Mouse (Mus musculus) MEL (cell line): ENCODE measurements around the gene Plcb1. TPM values are rescaled to one million over a fixed set of nuclear protein-coding genes. Genes with fewer than 3 reads are reported as not detected.

Source experiments
- DNase-seq: peaks from one replicate; pipeline ENCODE4 v3.0.0; 2011; ENCODE audit warnings: low read depth, low spot score
- H3K27ac ChIP-seq: 2 replicates; pipeline ENCODE4 v1.5.1; 2012; ENCODE audit warnings: low read depth, mild to moderate bottlenecking, control low read depth, low read length, moderate library complexity; ENCODE audit not compliant: control insufficient read depth
- H3K27me3 ChIP-seq, 2 experiments: fragments of 150-350 bp in 1 of 2; sonication (generic) in 1 of 2; 2 replicates each; pipeline ENCODE4 v1.6.1; 2012; ENCODE audit warnings: low read length in 2 of 2, mild to moderate bottlenecking in 2 of 2, improper control_type of control experiment in 1 of 2, moderate library complexity in 1 of 2; ENCODE audit not compliant: insufficient read depth in 2 of 2, control insufficient read depth in 1 of 2
- H3K36me3 ChIP-seq, 2 experiments: 2 replicates each; pipeline ENCODE4 v1.6.1; 2012 to 2014; ENCODE audit warnings: low read length in 2 of 2, improper control_type of control experiment in 1 of 2, inconsistent platforms in 1 of 2, mild to moderate bottlenecking in 1 of 2; ENCODE audit not compliant: insufficient read depth in 2 of 2, control insufficient read depth in 1 of 2
- H3K4me1 ChIP-seq, 2 experiments: fragments of 150-350 bp in 1 of 2; sonication (generic) in 1 of 2; 2 replicates each; pipeline ENCODE4 v1.6.1; 2012; ENCODE audit warnings: low read length in 2 of 2, improper control_type of control experiment in 1 of 2, mild to moderate bottlenecking in 1 of 2; ENCODE audit not compliant: insufficient read depth in 2 of 2, control insufficient read depth in 1 of 2
- H3K4me3 ChIP-seq, 2 experiments: fragments of 150-350 bp in 1 of 2; sonication (generic) in 1 of 2; 2 replicates each; pipeline ENCODE4 v1.5.1; 2012; ENCODE audit warnings: low read depth in 2 of 2, low read length in 2 of 2, mild to moderate bottlenecking in 2 of 2, moderate library complexity in 2 of 2, control low read depth in 1 of 2, improper control_type of control experiment in 1 of 2; ENCODE audit not compliant: control insufficient read depth in 1 of 2, insufficient read depth in 1 of 2
- H3K79me2 ChIP-seq: 2 replicates; pipeline ENCODE4 v1.6.1; 2012; ENCODE audit warnings: mild to moderate bottlenecking, low read length, moderate library complexity; ENCODE audit not compliant: control insufficient read depth, poor library complexity, insufficient read depth
- H3K9ac ChIP-seq: 2 replicates; pipeline ENCODE4 v1.6.1; 2012; ENCODE audit warnings: low read depth, mild to moderate bottlenecking, control low read depth, low read length, moderate library complexity; ENCODE audit not compliant: control insufficient read depth, poor library complexity, severe bottlenecking
- H3K9me3 ChIP-seq: fragments of 150-350 bp; sonication (generic); replicated peaks from 2 replicates; pipeline ENCODE4 v1.6.1; 2012; ENCODE audit warnings: mild to moderate bottlenecking, low read length, improper control_type of control experiment, moderate library complexity; ENCODE audit not compliant: insufficient read depth
- BHLHE40 ChIP-seq: IDR thresholded peaks from 2 replicates; pipeline ENCODE4 v1.6.1; 2012; ENCODE audit warnings: low read depth, mild to moderate bottlenecking, inconsistent platforms, low read length, improper control_type of control experiment, borderline replicate concordance
- CTCF ChIP-seq, 3 experiments: IDR thresholded peaks in 2 of 3; conservative IDR thresholded peaks in 1 of 3; 2 replicates each; pipeline ENCODE4 v1.5.1; 2011 to 2012; ENCODE audit warnings: low read length in 3 of 3, low read depth in 2 of 3, mild to moderate bottlenecking in 2 of 3, improper control_type of control experiment in 1 of 3, inconsistent platforms in 1 of 3, mixed read lengths in 1 of 3, moderate library complexity in 1 of 3; ENCODE audit not compliant: control insufficient read depth in 1 of 3, insufficient read depth in 1 of 3, poor library complexity in 1 of 3, severe bottlenecking in 1 of 3
- E2F4 ChIP-seq: IDR thresholded peaks from 2 replicates; pipeline ENCODE4 v1.6.1; 2011; ENCODE audit warnings: low read depth, low read length, improper control_type of control experiment, borderline replicate concordance
- ELF1 ChIP-seq: IDR thresholded peaks from 2 replicates; pipeline ENCODE4 v1.6.1; 2014; ENCODE audit warnings: low read depth, mild to moderate bottlenecking, inconsistent platforms, low read length, improper control_type of control experiment, moderate library complexity
- EP300 ChIP-seq, 2 experiments: IDR thresholded peaks; 2 replicates each; pipeline ENCODE4 v1.6.1; 2011; ENCODE audit warnings: improper control_type of control experiment in 2 of 2, low read length in 2 of 2, low read depth in 1 of 2, mild to moderate bottlenecking in 1 of 2
- ETS1 ChIP-seq: IDR thresholded peaks from 2 replicates; pipeline ENCODE4 v1.6.1; 2012; ENCODE audit warnings: low read depth, mild to moderate bottlenecking, inconsistent platforms, low read length, improper control_type of control experiment, moderate library complexity
- HCFC1 ChIP-seq: IDR thresholded peaks from 2 replicates; pipeline ENCODE4 v1.6.1; 2012; ENCODE audit warnings: low read depth, mild to moderate bottlenecking, inconsistent platforms, low read length, improper control_type of control experiment, moderate library complexity
- MEF2A ChIP-seq: IDR thresholded peaks from 2 replicates; pipeline ENCODE4 v1.6.1; 2014; ENCODE audit warnings: low read depth, mild to moderate bottlenecking, inconsistent platforms, low read length, improper control_type of control experiment; ENCODE audit not compliant: poor library complexity, insufficient replicate concordance, severe bottlenecking; ENCODE audit errors: extremely low read depth
- POLR2AphosphoS2 ChIP-seq: IDR thresholded peaks from 2 replicates; pipeline ENCODE4 v1.6.1; 2011; ENCODE audit warnings: low read length, improper control_type of control experiment
- RAD21 ChIP-seq: IDR thresholded peaks from 2 replicates; pipeline ENCODE4 v1.6.1; 2011; ENCODE audit warnings: mild to moderate bottlenecking, low read depth, low read length, improper control_type of control experiment
- RCOR1 ChIP-seq: IDR thresholded peaks from 2 replicates; pipeline ENCODE4 v1.6.1; 2012; ENCODE audit warnings: low read depth, mild to moderate bottlenecking, inconsistent platforms, low read length, improper control_type of control experiment
- SMC3 ChIP-seq: IDR thresholded peaks from 2 replicates; pipeline ENCODE4 v1.6.1; 2011; ENCODE audit warnings: low read depth, low read length, improper control_type of control experiment
- USF1 ChIP-seq: IDR thresholded peaks from 2 replicates; pipeline ENCODE4 v1.6.1; 2014; ENCODE audit warnings: low read depth, mild to moderate bottlenecking, inconsistent platforms, low read length, improper control_type of control experiment, moderate library complexity
- ZC3H11A ChIP-seq: IDR thresholded peaks from 2 replicates; pipeline ENCODE4 v1.6.1; 2012; ENCODE audit warnings: low read depth, mild to moderate bottlenecking, inconsistent platforms, low read length, improper control_type of control experiment
- ZKSCAN1 ChIP-seq: IDR thresholded peaks from 2 replicates; pipeline ENCODE4 v1.6.1; 2012; ENCODE audit warnings: low read depth, mild to moderate bottlenecking, inconsistent platforms, low read length, improper control_type of control experiment, moderate library complexity
- ZNF384 ChIP-seq: IDR thresholded peaks from 2 replicates; pipeline ENCODE4 v1.6.1; 2012; ENCODE audit warnings: low read depth, mild to moderate bottlenecking, inconsistent platforms, low read length, improper control_type of control experiment
- polyA plus RNA-seq, 2 experiments: library from polyadenylated mRNA; stranded (reverse) in 1 of 2; unstranded in 1 of 2; fragments of >175 nt in 1 of 2; fragments of >200 nt in 1 of 2; gene quantifications; 2 replicates each; pipeline versions ENCODE4 v1.2.1 to v1.2.4; 2012; ENCODE audit warnings: low replicate concordance in 2 of 2, low read depth in 1 of 2; ENCODE audit not compliant: insufficient read length in 2 of 2, insufficient read depth in 1 of 2, missing spikeins in 1 of 2
- total RNA-seq: library from RNA; depleted of rRNA; stranded (reverse); fragments of 300-350 nt; gene quantifications from 2 replicates; pipeline ENCODE4 v1.2.3, GENCODE M21; 2012

Gene Plcb1
- total and polyA plus RNA-seq, 3 experiments: not detected

GRCm38 (mm10) chr2:135439546-135440517 lies 654.0 kb downstream of the Plcb1 start:
- H3K9me3 ChIP-seq: no peaks in the 10 kb centered on the region
- H3K4me3 ChIP-seq: no peak overlapping the region
- no peaks in the 10 kb centered on the region for H3K27me3 ChIP-seq
- no peak overlapping the region for H3K9ac ChIP-seq
- no peaks in the 10 kb centered on the region for H3K4me1 ChIP-seq
- H3K79me2 ChIP-seq: no peaks in the 10 kb centered on the region
- TF ChIP-seq RCOR1 (no peak), SMC3 (peak; percentile 79), RAD21 (peak; percentile 61), ZC3H11A (peak; percentile 52; the same call in 1 of the 2 replicates), CTCF (IDR thresholded peaks at IDR 0.05 in 2 of 3, conservative IDR thresholded peaks at IDR 0.05 in 1 of 3; ENCODE audit: control insufficient read depth in 1 of 3, insufficient read depth in 1 of 3, low read depth in 2 of 3, low read length in 3 of 3, poor library complexity in 1 of 3, severe bottlenecking in 1 of 3) (peak in 1 of 3 experiments; percentile 56; a peak in 4 of 6 replicates)
- TF ChIP-seq, all 39 proteins: peak for 4
- Histone ChIP-seq H3K36me3 (no peaks in the 10 kb centered on the region), H3K27ac (no peak overlapping the region)
- peak; percentile 31 for DNase-seq

GRCm38 (mm10) chr2:135453581-135453980 lies 667.7 kb downstream of the Plcb1 start:
- Histone ChIP-seq H3K9ac (no peak overlapping the region), H3K36me3 (no peaks in the 10 kb centered on the region), H3K79me2 (no peaks in the 10 kb centered on the region), H3K9me3 (no peaks in the 10 kb centered on the region), H3K27me3 (no peaks in the 10 kb centered on the region), H3K4me3 (no peak overlapping the region), H3K4me1 (no peaks in the 10 kb centered on the region)
- no peak for DNase-seq
- TF ChIP-seq ZC3H11A (no peak), USF1 (no peak), E2F4 (no peak), BHLHE40 (no peak), HCFC1 (no peak), ZNF384 (no peak), ZKSCAN1 (no peak), RAD21 (no peak), ETS1 (no peak)
- TF ChIP-seq, all 39 proteins: peak for 0
- no peak overlapping the region for H3K27ac ChIP-seq

GRCm38 (mm10) chr2:135454015-135454414 lies 668.1 kb downstream of the Plcb1 start:
- no peak overlapping the region for H3K4me3 ChIP-seq

More at GRCm38 (mm10) chr2:135454015-135454414, 668.1 kb downstream of the Plcb1 start:
- Histone ChIP-seq H3K9ac (no peak overlapping the region), H3K4me1 (no peaks in the 10 kb centered on the region), H3K27ac (no peak overlapping the region), H3K79me2 (no peaks in the 10 kb centered on the region), H3K9me3 (no peaks in the 10 kb centered on the region), H3K36me3 (no peaks in the 10 kb centered on the region), H3K27me3 (no peaks in the 10 kb centered on the region)
- no peak for TF ChIP-seq POLR2AphosphoS2
- TF ChIP-seq RCOR1: no peak
- no peak for TF ChIP-seq MEF2A
- TF ChIP-seq ELF1: no peak
- no peak for TF ChIP-seq EP300 (IDR thresholded peaks at IDR 0.05; ENCODE audit: low read depth in 1 of 2, low read length in 2 of 2)
- no peak for TF ChIP-seq ZNF384
- no peak for TF ChIP-seq CTCF (IDR thresholded peaks at IDR 0.05 in 2 of 3, conservative IDR thresholded peaks at IDR 0.05 in 1 of 3; ENCODE audit: control insufficient read depth in 1 of 3, insufficient read depth in 1 of 3, low read depth in 2 of 3, low read length in 3 of 3, poor library complexity in 1 of 3, severe bottlenecking in 1 of 3)
- no peak for TF ChIP-seq BHLHE40
- no peak for DNase-seq
